Mouse (Mus musculus): ENCODE data around the gene Gatb. TPM values are rescaled to one million over a fixed set of nuclear protein-coding genes. Genes with fewer than 3 reads are reported as not detected.

The Gatb gene
- polyA plus RNA-seq, 1 experiment from 2014 or later: 37.4 TPM

Other genes starting within 250 kb of the Gatb start
- 3.3 and 3.6 TPM in 2 replicates for gene Fam160a1, start 243.2 kb downstream of the Gatb start, polyA plus RNA-seq (2016; fragmentation: Nextera tagmentation; extraction: Ambion mirVana)